ENCODE assay signal across 19 mouse cellular contexts in the genomic region with DNA sequence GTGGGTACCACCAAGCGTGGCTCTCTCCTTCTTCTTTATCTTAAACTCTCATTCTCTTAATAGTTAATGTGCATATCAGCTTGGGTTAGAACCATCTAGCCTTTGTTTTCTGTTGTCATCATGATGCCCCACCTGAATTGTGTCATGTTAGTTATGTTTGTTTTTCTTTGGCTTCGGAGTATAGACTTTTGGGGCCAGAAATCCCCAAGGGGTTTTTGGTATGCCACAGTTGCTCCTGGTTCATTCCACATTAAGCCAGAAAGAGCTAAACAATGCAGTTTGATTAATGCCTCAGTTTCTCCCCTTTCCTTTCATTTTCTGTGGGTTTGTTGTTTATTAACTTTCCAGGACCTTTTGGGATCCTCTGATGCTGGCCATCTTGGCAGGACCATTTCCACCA. TPM values are rescaled to one million over a fixed set of nuclear protein-coding genes. Genes with fewer than 3 reads are reported as not detected.
"Had no signal": no experiment of that assay in that cellular context is flagged by ENCODE, and none has a peak within 500 bp of the region (broad histone marks: within the 10 kb centered on the region; RNA-seq: fewer than 3 reads in every experiment).

No protein-coding gene starts in this region.

- H3K9me3 ChIP-seq: neural tube, embryonic 13.5 days; neural tube, embryonic 15.5 days; stomach, embryonic 15.5 days had no signal

- H3K27me3 ChIP-seq: neural tube, embryonic 13.5 days; neural tube, embryonic 15.5 days; stomach, embryonic 15.5 days had no signal

- DNase-seq: retina, postnatal 1 day; right cerebral cortex, adult 18-20 months; right cerebral cortex, postnatal 14 days; right cerebral cortex, postnatal 25 days; right cerebral cortex, postnatal 4 days; spleen, adult 18-20 months; thymus, adult 18-20 months; thymus, adult 2 months; thymus, postnatal 14 days; thymus, postnatal 25 days; thymus, postnatal 36 days; thymus, postnatal 4 days had no signal

- H3K4me2 ChIP-seq: neural tube, embryonic 13.5 days; neural tube, embryonic 15.5 days; stomach, embryonic 15.5 days had no signal

- H3K4me1 ChIP-seq: neural tube, embryonic 13.5 days; stomach, embryonic 15.5 days had no signal

- H3K36me3 ChIP-seq: neural tube, embryonic 13.5 days; stomach, embryonic 15.5 days had no signal

- H3K9ac ChIP-seq: neural tube, embryonic 13.5 days; neural tube, embryonic 15.5 days; stomach, embryonic 15.5 days had no signal

- H3K4me3 ChIP-seq: neural tube, embryonic 13.5 days; neural tube, embryonic 15.5 days; stomach, embryonic 15.5 days had no signal

- H3K27ac ChIP-seq: neural tube, embryonic 13.5 days; neural tube, embryonic 15.5 days; stomach, embryonic 15.5 days; stomach, postnatal 0 days had no signal

RNA-seq across cellular contexts. Expression of gene Capns2, which starts 7.2 kb away (rescaled TPM):
- polyA plus RNA-seq: small intestine, adult 2 months had no signal

RNA-seq across cellular contexts. Expression of gene Slc6a2, which starts 51.4 kb away (rescaled TPM):
- total RNA-seq: neutrophil, adult 5-6 weeks had no signal
- polyA plus RNA-seq: neural tube, embryonic 14.5 days; small intestine, adult 2 months had no signal
